Mouse (Mus musculus) lung, adult 2 months (tissue): Measurements from ENCODE around the gene Tex26.

Experiments
- CTCF ChIP-seq: fragments of 200-500 bp; IDR thresholded peaks from 2 replicates; pipeline ENCODE4 v1.5.1; 2011; ENCODE audit warnings: mild to moderate bottlenecking, low read length, control low read depth; ENCODE audit not compliant: insufficient read depth
- POLR2A ChIP-seq: fragments of 200-500 bp; IDR thresholded peaks from 2 replicates; pipeline ENCODE4 v1.6.1; 2011; ENCODE audit warnings: low read depth, mild to moderate bottlenecking, control low read depth, low read length, borderline replicate concordance; ENCODE audit errors: extremely low read depth

- TF ChIP-seq POLR2A = no peak
- TF ChIP-seq CTCF = no peak
These were observed 74.7 kb downstream of the Tex26 start for GRCm38 (mm10) chr5:149514087-149514671.
